Mouse (Mus musculus) kidney, adult 2 months (tissue): ENCODE measurements around the gene Slbp.

ENCODE experiments used
- CTCF ChIP-seq: fragments of 200-500 bp; conservative IDR thresholded peaks from 2 replicates; pipeline ENCODE4 v1.5.1; 2011; ENCODE audit warnings: low read depth, mild to moderate bottlenecking, control low read depth, low read length, moderate library complexity, mixed read lengths; ENCODE audit not compliant: insufficient read depth, insufficient read length
- POLR2A ChIP-seq: fragments of 200-500 bp; IDR thresholded peaks from one replicate; pipeline ENCODE4 v1.6.1; 2011; ENCODE audit warnings: low read depth, low read length, control low read depth

DNA sequence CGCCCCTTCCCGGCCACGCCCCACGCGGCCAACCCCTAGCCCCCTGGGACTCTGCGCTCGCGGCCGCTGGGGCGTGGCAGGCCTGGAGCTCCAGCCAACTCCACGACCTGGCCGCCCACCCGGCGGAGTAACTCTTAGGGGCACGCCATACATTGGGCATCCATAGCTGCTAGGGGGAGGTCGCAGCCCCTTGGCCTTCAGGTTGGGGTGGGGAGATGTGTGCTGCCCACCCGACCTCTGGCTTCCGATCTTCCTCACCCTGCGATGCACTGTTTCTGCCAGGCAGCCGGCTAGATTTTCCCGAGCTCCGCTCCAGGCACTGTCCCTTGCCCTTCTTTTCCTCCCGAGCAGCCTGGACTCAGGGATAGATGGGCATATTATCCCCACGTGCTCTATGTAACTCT lies 43.3 kb upstream of the Slbp start:
- TF ChIP-seq POLR2A (no peak), CTCF (no peak)
